Comparison of ENCODE assay signal across 14 mouse cellular contexts in the genomic region with DNA sequence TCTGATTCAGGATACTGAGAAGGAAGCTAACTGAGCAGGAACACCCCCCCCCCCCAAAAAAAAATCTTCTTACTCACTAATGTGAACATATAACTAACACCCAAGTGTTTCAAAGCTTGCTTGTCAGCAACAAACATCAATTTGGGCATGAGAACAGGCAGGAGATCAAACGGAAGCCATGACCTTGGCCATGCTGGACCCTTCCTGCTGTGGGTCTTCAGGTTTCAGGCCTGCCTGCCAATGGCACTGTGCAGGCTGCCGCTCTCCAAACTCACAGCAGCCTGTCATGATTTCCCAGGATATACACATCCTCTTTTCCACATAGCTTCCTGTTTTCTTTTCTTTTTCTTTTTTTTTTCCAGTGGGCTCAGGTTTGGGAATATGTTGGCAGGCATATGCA.
"Had no signal": no experiment of that assay in that cellular context is flagged by ENCODE, and none has a peak within 500 bp of the region (broad histone marks: within the 10 kb centered on the region; RNA-seq: fewer than 3 reads in every experiment).

No protein-coding gene starts in this region.

- H3K9ac ChIP-seq: limb, embryonic 15.5 days; liver, embryonic 12.5 days; lung, embryonic 14.5 days; neural tube, embryonic 12.5 days; stomach, embryonic 15.5 days had no signal

- DNase-seq: kidney, postnatal 36 days; layer of hippocampus, adult 9-11 months; layer of hippocampus, postnatal 36 days; lung, embryonic 14.5 days; lung, postnatal 10 days; lung, postnatal 4 days; midbrain, embryonic 14.5 days; thymus, adult 2 months; thymus, postnatal 25 days had no signal

- ATAC-seq: liver, embryonic 12.5 days had no signal

- H3K27me3 ChIP-seq: limb, embryonic 15.5 days; liver, embryonic 12.5 days; neural tube, embryonic 12.5 days; stomach, embryonic 15.5 days had no signal

- H3K27ac ChIP-seq: limb, embryonic 15.5 days; liver, embryonic 12.5 days; midbrain, embryonic 10.5 days; neural tube, embryonic 12.5 days; stomach, embryonic 15.5 days had no signal

- H3K36me3 ChIP-seq: liver, embryonic 12.5 days; midbrain, embryonic 10.5 days; neural tube, embryonic 12.5 days had no signal

- H3K9me3 ChIP-seq: limb, embryonic 15.5 days; liver, embryonic 12.5 days; midbrain, embryonic 10.5 days; neural tube, embryonic 12.5 days; stomach, embryonic 15.5 days had no signal

- H3K4me1 ChIP-seq: limb, embryonic 15.5 days; liver, embryonic 12.5 days; midbrain, embryonic 10.5 days; neural tube, embryonic 12.5 days; stomach, embryonic 15.5 days had no signal

- H3K4me3 ChIP-seq: limb, embryonic 15.5 days; liver, embryonic 12.5 days; midbrain, embryonic 10.5 days; neural tube, embryonic 12.5 days; stomach, embryonic 15.5 days had no signal

- H3K4me2 ChIP-seq: limb, embryonic 15.5 days; liver, embryonic 12.5 days; lung, embryonic 14.5 days; neural tube, embryonic 12.5 days; stomach, embryonic 15.5 days had no signal
